ENCODE assay signal across 26 mouse cellular contexts in genomic region chr7:128381811-128382526, GRCm38 (mm10). TPM values are rescaled to one million over a fixed set of nuclear protein-coding genes. Genes with fewer than 3 reads are reported as not detected.
DNase-seq lines count a peak whose midpoint lies in the region; ATAC-seq and TF ChIP-seq lines count a peak whose summit lies in the region.
"Had no signal": no experiment of that assay in that cellular context is flagged by ENCODE, and none has a peak within 500 bp of the region (broad histone marks: within the 10 kb centered on the region; RNA-seq: fewer than 3 reads in every experiment).

No protein-coding gene starts in this region.

- no peak for TF ChIP-seq CTCF in small intestine, adult 2 months (IDR thresholded peaks at IDR 0.05; ENCODE audit: extremely low read depth, insufficient read length, insufficient replicate concordance, low read depth, low read length)

- peaks cover 6% of the 10 kb centered on the region; the same call in 1 of the 2 replicates for H3K4me1 ChIP-seq in small intestine, adult 2 months (ENCODE audit: control insufficient read depth, insufficient read depth, insufficient read length, low read length)
- H3K4me1 ChIP-seq in forebrain, embryonic 10.5 days = peaks cover 6% of the 10 kb centered on the region
- H3K4me1 ChIP-seq: midbrain, embryonic 15.5 days had no signal

- ATAC-seq in common myeloid progenitor, adult 5-6 weeks (replicated peaks; ENCODE audit: low read depth, poor library complexity, severe bottlenecking) = peak; percentile 4; the same call in 1 of the 2 replicates
- ATAC-seq: forebrain, postnatal 0 days; hindbrain, postnatal 0 days; midbrain, embryonic 15.5 days had no signal

- no peak overlapping the region for H3K4me3 ChIP-seq in small intestine, adult 2 months (ENCODE audit: low read depth, low read length)
- H3K4me3 ChIP-seq in forebrain, embryonic 10.5 days = no peak overlapping the region
- H3K4me3 ChIP-seq: heart, adult 2 months; heart, embryonic 13.5 days; left cerebral cortex, adult 2 months; limb, embryonic 15.5 days; liver, embryonic 15.5 days; midbrain, embryonic 15.5 days; myocyte had no signal

- no peaks in the 10 kb centered on the region for H3K9me3 ChIP-seq in forebrain, embryonic 10.5 days
- H3K9me3 ChIP-seq: heart, embryonic 13.5 days; limb, embryonic 15.5 days; liver, embryonic 15.5 days; midbrain, embryonic 15.5 days had no signal

- peak overlapping the region; percentile 14; the same call in 1 of the 2 replicates for H3K27ac ChIP-seq in small intestine, adult 2 months (ENCODE audit: insufficient read depth, low read depth, low read length)
- no peak overlapping the region for H3K27ac ChIP-seq in forebrain, embryonic 10.5 days
- H3K27ac ChIP-seq: heart, adult 2 months; heart, embryonic 13.5 days; hindbrain, postnatal 0 days; left cerebral cortex, adult 2 months; limb, embryonic 15.5 days; liver, embryonic 15.5 days; midbrain, embryonic 15.5 days had no signal

- TF ChIP-seq POLR2A in small intestine, adult 2 months (IDR thresholded peaks at IDR 0.05; ENCODE audit: low read depth, low read length) = no peak

- 78% methylated on average over 14 of the region's 14 CpGs for WGBS in small intestine, adult 2 months
- WGBS in forebrain, embryonic 10.5 days = 89% methylated on average over 14 of the region's 14 CpGs

- no peaks in the 10 kb centered on the region for H3K27me3 ChIP-seq in small intestine, adult 2 months (ENCODE audit: control insufficient read depth, insufficient read depth, low read length)
- H3K27me3 ChIP-seq in forebrain, embryonic 10.5 days (ENCODE audit: poor library complexity, severe bottlenecking) = no peaks in the 10 kb centered on the region
- H3K27me3 ChIP-seq: heart, embryonic 13.5 days; limb, embryonic 15.5 days; liver, embryonic 15.5 days; midbrain, embryonic 15.5 days had no signal

- intact Hi-C loops in left cerebral cortex, postnatal 36 days (cut with DNase I) = no loop called here

- DNase-seq in 416B (ENCODE audit: low read depth) = peak; percentile 60
- peak; percentile 75 for DNase-seq in CD4-positive, CD25-positive, alpha-beta regulatory T cell, adult 2 months (ENCODE audit: low read depth, low spot score)
- DNase-seq in cerebellum, adult 11 months = no peak
- DNase-seq in left cerebral cortex, postnatal 36 days (ENCODE audit: low spot score in 2 of 2) = no peak
- no peak for DNase-seq in forebrain, embryonic 10.5 days (ENCODE audit: extremely low spot score, low spot score)
- no peak for DNase-seq in embryo, embryonic 10 days (ENCODE audit: low spot score)
- DNase-seq: adrenal gland, adult 8-10 months; cerebellum, adult 9-11 months; forebrain, postnatal 0 days; gastrocnemius, postnatal 14 days; heart, adult 2 months; heart, postnatal 14 days; kidney, adult 11 months; kidney, postnatal 4 days; left cerebral cortex, postnatal 4 days; lung, postnatal 10 days; right cerebral cortex, adult 18-20 months had no signal

- no peaks in the 10 kb centered on the region for H3K36me3 ChIP-seq in small intestine, adult 2 months (ENCODE audit: control insufficient read depth, insufficient read depth, low read length)
- no peaks in the 10 kb centered on the region for H3K36me3 ChIP-seq in forebrain, embryonic 10.5 days (replicated peaks)
- H3K36me3 ChIP-seq: heart, embryonic 13.5 days; limb, embryonic 15.5 days; liver, embryonic 15.5 days; midbrain, embryonic 15.5 days had no signal

RNA-seq across cellular contexts. Expression of gene Rgs10, which starts 36.6 kb away (rescaled TPM):
- 92.0 and 99.6 TPM in 2 replicates for total RNA-seq in common myeloid progenitor, adult 5-6 weeks (2017)
- 3.4 and 9.0 TPM in 2 replicates for polyA plus RNA-seq in small intestine, adult 2 months (2012; rRNA removed)
- total RNA-seq in left cerebral cortex, postnatal 36 days (2021) = 10 to 100 TPM; 47.8 to 50.1 TPM
- polyA plus RNA-seq in forebrain, embryonic 10.5 days (2016; fragmentation: Nextera tagmentation; extraction: Ambion mirVana) = 4.8 and 5.9 TPM in 2 replicates

Comparison
In these comparisons a context has a peak if more than half of its experiments do, and no peak if none do; other contexts are left out.
1. DNase-seq: peak in 416B (single experiment) and CD4-positive, CD25-positive, alpha-beta regulatory T cell, adult 2 months (single experiment); none in cerebellum, adult 11 months (single experiment), left cerebral cortex, postnatal 36 days (0 of 2), forebrain, embryonic 10.5 days (single experiment) and embryo, embryonic 10 days (single experiment).